Mouse (Mus musculus): ENCODE results near the gene Ufsp2.

Ufsp2 gene

GRCm38 (mm10) chr8:45975126-45975836, at the start of gene Ufsp2, which contains the start of gene 1700029J07Rik:
Gene Ufsp2, plus strand, starts transcription at chr8:45975528.
Gene 1700029J07Rik, minus strand, starts transcription at chr8:45975252.
- peak; percentile 98 for DNase-seq

- peak; percentile 100 for DNase-seq
These were observed 40.7 kb upstream of the Ufsp2 start, which contains the start of gene Ccdc110 for GRCm38 (mm10) chr8:45934582-45935014. Gene Ccdc110, plus strand, starts transcription at chr8:45934619.

- no peak for DNase-seq
These were observed 38.3 kb upstream of the Ufsp2 start for GRCm38 (mm10) chr8:45936986-45937385.

GRCm38 (mm10) chr8:45946283-45946682, 29.0 kb upstream of the Ufsp2 start:
- DNase-seq, result no peak

GRCm38 (mm10) chr8:45950622-45951021, 24.7 kb upstream of the Ufsp2 start:
- DNase-seq, result no peak

GRCm38 (mm10) chr8:45970894-45971293, 4.4 kb upstream of the Ufsp2 start:
- DNase-seq, result no peak

GRCm38 (mm10) chr8:45973988-45974505, 1.3 kb upstream of the Ufsp2 start:
- DNase-seq, result no peak

- no peak for DNase-seq
These were observed 625 bp downstream of the Ufsp2 start for GRCm38 (mm10) chr8:45975837-45976468.

GRCm38 (mm10) chr8:45986665-45987064, 11.3 kb downstream of the Ufsp2 start:
- DNase-seq, result no peak

GRCm38 (mm10) chr8:45988189-45988588, 12.9 kb downstream of the Ufsp2 start:
- DNase-seq, result no peak

GRCm38 (mm10) chr8:45990631-45991310, 15.4 kb downstream of the Ufsp2 start:
- no peak for DNase-seq

GRCm38 (mm10) chr8:45994111-45994510, 18.8 kb downstream of the Ufsp2 start:
- no peak for DNase-seq

GRCm38 (mm10) chr8:45995576-45995975, 20.2 kb downstream of the Ufsp2 start:
- DNase-seq, result no peak

- no peak for DNase-seq
These were observed 22.9 kb downstream of the Ufsp2 start for GRCm38 (mm10) chr8:45998228-45998627.

- no peak for DNase-seq
These were observed 23.9 kb downstream of the Ufsp2 start, which contains the start of gene Lrp2bp for GRCm38 (mm10) chr8:45999138-45999783. Gene Lrp2bp, plus strand, starts transcription at chr8:45999303.

GRCm38 (mm10) chr8:45999784-46000705, 24.7 kb downstream of the Ufsp2 start:
- DNase-seq, result peak; percentile 97

GRCm38 (mm10) chr8:46005596-46005995, 30.3 kb downstream of the Ufsp2 start, which contains the start of gene Ankrd37:
Gene Ankrd37, minus strand, starts transcription at chr8:46005707.
- no peak for DNase-seq

- no peak for DNase-seq
These were observed 31.8 kb downstream of the Ufsp2 start for GRCm38 (mm10) chr8:46007050-46007672.

GRCm38 (mm10) chr8:46010306-46010705, 35.0 kb downstream of the Ufsp2 start:
- no peak for DNase-seq

GRCm38 (mm10) chr8:46010746-46011680, 35.7 kb downstream of the Ufsp2 start:
- peak; percentile 23 for DNase-seq

All from right cerebral cortex, postnatal 4 days (tissue).